Mouse (Mus musculus) left cerebral cortex, postnatal 36 days (tissue): ENCODE results near the gene Fam78b. TPM values are rescaled to one million over a fixed set of nuclear protein-coding genes. Genes with fewer than 3 reads are reported as not detected.

Source experiments
- DNase-seq, 2 experiments: peaks; one replicate each; pipeline ENCODE4 v3.0.0; 2021 to 2022; ENCODE audit warnings: low spot score in 2 of 2, mixed read lengths in 1 of 2
- intact Hi-C: fragments of 180-260 bp; cut with DNase I; formaldehyde crosslinking; loops from one replicate; pipeline ENCODE4 v1.15.1; 2025
- total RNA-seq, 2 experiments: library from RNA; stranded (reverse); gene quantifications; 2 replicates each; pipeline ENCODE4 v1.2.3; 2021

Fam78b gene
- total RNA-seq, 2 experiments from 2014 or later: 31.6 to 33.5 TPM

- no peak for DNase-seq
- intact Hi-C loops: no loop called here
Measured at GRCm38 (mm10) chr1:167125870-167126269, 124.7 kb downstream of the Fam78b start.

- intact Hi-C loops: no loop called here
- DNase-seq: no peak
Measured at GRCm38 (mm10) chr1:167126292-167126691, 125.1 kb downstream of the Fam78b start.

DNA sequence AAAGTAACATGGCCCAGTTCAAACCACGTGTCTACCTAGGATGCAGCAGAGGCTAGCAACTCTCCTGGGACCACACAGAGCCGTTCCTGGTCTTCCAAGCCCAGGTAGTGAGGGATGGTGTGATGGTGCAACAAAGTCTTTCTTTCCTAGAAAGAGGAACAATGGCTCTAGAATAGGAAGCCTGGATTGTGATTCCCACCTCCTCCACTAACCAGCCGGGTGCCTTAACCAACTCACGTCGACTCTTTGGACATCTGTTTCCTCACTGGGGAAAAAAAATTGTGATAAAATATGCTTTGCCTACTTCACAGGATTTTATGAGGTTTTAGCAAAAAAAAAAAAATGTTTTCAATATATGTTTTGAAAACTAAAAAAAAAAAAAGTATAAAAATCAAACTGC lies 134.5 kb downstream of the Fam78b start:
- intact Hi-C loops: no loop called here
- DNase-seq: no peak
